Mouse (Mus musculus) kidney, embryonic 14.5 days (tissue): ENCODE measurements at regions not wholly inside any gene's neighbourhood (a gene's known extent, or its start where the extent isn't known, plus 50 kb on each side); places are given as distances from the start of the nearest gene placed in this dataset.

Experiments used
- ATAC-seq: fragments of 200-750 bp; cut with Nextera tagmentation; 2 replicates; pipeline ENCODE4 v1.8.0; 2017; ENCODE audit warnings: moderate number of reproducible peaks, mild to moderate bottlenecking, moderate TSS enrichment, moderate library complexity; ENCODE audit not compliant: low FRiP score, low TSS enrichment
- H3K27ac ChIP-seq: fragments of 300-500 bp; sonication (generic); 2 replicates; pipeline ENCODE4 v1.5.1; 2014; ENCODE audit warnings: low read depth, mild to moderate bottlenecking, low read length, moderate library complexity, mixed read lengths
- H3K27me3 ChIP-seq: fragments of 300-500 bp; sonication (generic); 2 replicates; pipeline ENCODE4 v1.6.1; 2014; ENCODE audit warnings: mild to moderate bottlenecking, low read length; ENCODE audit not compliant: control insufficient read depth, insufficient read depth
- H3K36me3 ChIP-seq: fragments of 300-500 bp; sonication (generic); 2 replicates; pipeline ENCODE4 v1.6.1; 2014; ENCODE audit warnings: low read length, mixed read lengths; ENCODE audit not compliant: control insufficient read depth, insufficient read depth
- H3K4me1 ChIP-seq: fragments of 300-500 bp; sonication (generic); 2 replicates; pipeline ENCODE4 v1.6.1; 2014; ENCODE audit warnings: low read length, mixed read lengths; ENCODE audit not compliant: control insufficient read depth, insufficient read depth
- H3K4me2 ChIP-seq: fragments of 300-500 bp; sonication (generic); replicated peaks from 2 replicates; pipeline ENCODE4 v1.6.1; 2014; ENCODE audit warnings: low read depth, mild to moderate bottlenecking, low read length
- H3K4me3 ChIP-seq: fragments of 300-500 bp; sonication (generic); 2 replicates; pipeline ENCODE4 v1.5.1; 2014; ENCODE audit warnings: mild to moderate bottlenecking, low read length
- H3K9ac ChIP-seq: fragments of 300-500 bp; sonication (generic); 2 replicates; pipeline ENCODE4 v1.6.1; 2014; ENCODE audit warnings: low read depth, mild to moderate bottlenecking, low read length, moderate library complexity
- H3K9me3 ChIP-seq: fragments of 300-500 bp; sonication (generic); 2 replicates; pipeline ENCODE4 v1.6.1; 2016; ENCODE audit warnings: low read length; ENCODE audit not compliant: control insufficient read depth
- WGBS: fragments of 180-500 bp; shearing (Covaris S2); extraction: QIAGEN DNeasy Blood & Tissue Kit; methylation state at CpG from one replicate; pipeline ENCODE4 v1.1.7; 2014; 5-methylcytosine and 5-hydroxymethylcytosine counted together

- ATAC-seq: no peak
- H3K27me3 ChIP-seq: no peaks in the 10 kb centered on the region
- no peak overlapping the region for H3K27ac ChIP-seq
- H3K4me3 ChIP-seq: no peak overlapping the region
- no peak overlapping the region for H3K9ac ChIP-seq
- no peaks in the 10 kb centered on the region for H3K36me3 ChIP-seq
- no peaks in the 10 kb centered on the region for H3K9me3 ChIP-seq
- no peaks in the 10 kb centered on the region for H3K4me1 ChIP-seq
- 69% methylated on average over 8 of the region's 8 CpGs for WGBS
- no peak overlapping the region for H3K4me2 ChIP-seq
Measured at GRCm38 (mm10) chr15:86689694-86690093, 475.4 kb downstream of the Tbc1d22a start.

GRCm38 (mm10) chr15:86696806-86697205 is 482.5 kb downstream of the Tbc1d22a start:
- H3K9ac ChIP-seq: no peak overlapping the region
- H3K27ac ChIP-seq: no peak overlapping the region
- no peaks in the 10 kb centered on the region for H3K36me3 ChIP-seq
- no peak overlapping the region for H3K4me3 ChIP-seq
- ATAC-seq: no peak
- no peaks in the 10 kb centered on the region for H3K27me3 ChIP-seq
- 85% methylated on average over 4 of the region's 4 CpGs for WGBS
- H3K4me1 ChIP-seq: no peaks in the 10 kb centered on the region
- H3K4me2 ChIP-seq: no peak overlapping the region
- no peaks in the 10 kb centered on the region for H3K9me3 ChIP-seq

GRCm38 (mm10) chr15:86710429-86710828 is 496.2 kb downstream of the Tbc1d22a start:
- Histone ChIP-seq H3K4me2 (no peak overlapping the region), H3K4me1 (no peaks in the 10 kb centered on the region), H3K9ac (no peak overlapping the region), H3K36me3 (no peaks in the 10 kb centered on the region), H3K9me3 (no peaks in the 10 kb centered on the region), H3K4me3 (no peak overlapping the region), H3K27ac (no peak overlapping the region), H3K27me3 (no peaks in the 10 kb centered on the region)
- no peak for ATAC-seq
- WGBS: 96% methylated on average over 2 of the region's 2 CpGs

GRCm38 (mm10) chr15:86718376-86718775 is 504.1 kb downstream of the Tbc1d22a start:
- H3K27me3 ChIP-seq: no peaks in the 10 kb centered on the region
- no peaks in the 10 kb centered on the region for H3K36me3 ChIP-seq
- H3K9me3 ChIP-seq: no peaks in the 10 kb centered on the region
- WGBS: 65% methylated on average over 9 of the region's 9 CpGs
- H3K4me1 ChIP-seq: no peaks in the 10 kb centered on the region
- no peak overlapping the region for H3K4me3 ChIP-seq
- H3K9ac ChIP-seq: no peak overlapping the region
- H3K27ac ChIP-seq: no peak overlapping the region
- no peak for ATAC-seq
- no peak overlapping the region for H3K4me2 ChIP-seq

GRCm38 (mm10) chr15:86719088-86719487 is 504.8 kb downstream of the Tbc1d22a start:
- H3K4me2 ChIP-seq: no peak overlapping the region
- H3K27me3 ChIP-seq: no peaks in the 10 kb centered on the region
- no peak overlapping the region for H3K9ac ChIP-seq
- ATAC-seq: no peak
- H3K36me3 ChIP-seq: no peaks in the 10 kb centered on the region
- WGBS: 87% methylated on average over 12 of the region's 12 CpGs
- H3K27ac ChIP-seq: no peak overlapping the region
- no peak overlapping the region for H3K4me3 ChIP-seq
- H3K4me1 ChIP-seq: no peaks in the 10 kb centered on the region
- H3K9me3 ChIP-seq: no peaks in the 10 kb centered on the region

- no peak for ATAC-seq
- 75% methylated on average over 5 of the region's 5 CpGs for whole genome bisulfite sequencing
Measured at GRCm38 (mm10) chr15:86721131-86721530, 506.9 kb downstream of the Tbc1d22a start.

GRCm38 (mm10) chr15:86737945-86738344 is 523.7 kb downstream of the Tbc1d22a start:
- Histone ChIP-seq H3K36me3 (no peaks in the 10 kb centered on the region), H3K9me3 (no peaks in the 10 kb centered on the region), H3K27me3 (no peaks in the 10 kb centered on the region), H3K9ac (no peak overlapping the region), H3K27ac (no peak overlapping the region), H3K4me2 (no peak overlapping the region), H3K4me1 (no peaks in the 10 kb centered on the region), H3K4me3 (no peak overlapping the region)
- ATAC-seq: no peak

More at GRCm38 (mm10) chr15:86721131-86721530, 506.9 kb downstream of the Tbc1d22a start:
- H3K4me1 ChIP-seq: no peaks in the 10 kb centered on the region
- H3K4me3 ChIP-seq: no peak overlapping the region
- no peaks in the 10 kb centered on the region for H3K9me3 ChIP-seq
- H3K27me3 ChIP-seq: no peaks in the 10 kb centered on the region
- no peaks in the 10 kb centered on the region for H3K36me3 ChIP-seq
- no peak overlapping the region for H3K27ac ChIP-seq
- H3K9ac ChIP-seq: no peak overlapping the region
- no peak overlapping the region for H3K4me2 ChIP-seq

- ATAC-seq: no peak
- no peaks in the 10 kb centered on the region for H3K9me3 ChIP-seq
- 64% methylated on average over 5 of the region's 5 CpGs for WGBS
- no peak overlapping the region for H3K9ac ChIP-seq
- no peaks in the 10 kb centered on the region for H3K4me1 ChIP-seq
- no peak overlapping the region for H3K4me2 ChIP-seq
- H3K36me3 ChIP-seq: no peaks in the 10 kb centered on the region
- no peak overlapping the region for H3K4me3 ChIP-seq
- no peaks in the 10 kb centered on the region for H3K27me3 ChIP-seq
- H3K27ac ChIP-seq: no peak overlapping the region
Measured at GRCm38 (mm10) chr15:86738356-86738755, 524.1 kb downstream of the Tbc1d22a start.

- Histone ChIP-seq H3K4me1 (no peaks in the 10 kb centered on the region), H3K27me3 (no peaks in the 10 kb centered on the region), H3K27ac (no peak overlapping the region), H3K4me2 (no peak overlapping the region), H3K9me3 (no peaks in the 10 kb centered on the region), H3K36me3 (no peaks in the 10 kb centered on the region), H3K4me3 (no peak overlapping the region), H3K9ac (no peak overlapping the region)
- ATAC-seq: no peak
- WGBS: 91% methylated on average over 5 of the region's 5 CpGs
Measured at GRCm38 (mm10) chr15:86738776-86739175, 524.5 kb downstream of the Tbc1d22a start.
